Mouse (Mus musculus) heart, embryonic 10.5 days (tissue): Measurements from ENCODE around the gene Ntn4. TPM values are rescaled to one million over a fixed set of nuclear protein-coding genes. Genes with fewer than 3 reads are reported as not detected.

ENCODE experiments used
- DNase-seq: peaks from one replicate; pipeline ENCODE4 v3.0.0-alpha.2; 2017; ENCODE audit warnings: low spot score
- H3K27ac ChIP-seq: fragments of 300-500 bp; sonication (generic); 2 replicates; pipeline ENCODE4 v1.5.1; 2016; ENCODE audit warnings: mild to moderate bottlenecking
- H3K27me3 ChIP-seq: fragments of 300-500 bp; sonication (generic); 2 replicates; pipeline ENCODE4 v1.6.1; 2016; ENCODE audit warnings: mild to moderate bottlenecking; ENCODE audit not compliant: poor library complexity, insufficient read depth, severe bottlenecking
- H3K36me3 ChIP-seq: fragments of 300-500 bp; sonication (generic); 2 replicates; pipeline ENCODE4 v1.6.1; 2016; ENCODE audit warnings: mild to moderate bottlenecking, moderate library complexity
- H3K4me1 ChIP-seq: fragments of 300-500 bp; sonication (generic); 2 replicates; pipeline ENCODE4 v1.6.1; 2016; ENCODE audit warnings: mild to moderate bottlenecking
- H3K4me3 ChIP-seq: fragments of 300-500 bp; sonication (generic); 2 replicates; pipeline ENCODE4 v1.5.1; 2016; ENCODE audit warnings: mild to moderate bottlenecking, moderate library complexity
- H3K9me3 ChIP-seq: fragments of 300-500 bp; sonication (generic); 2 replicates; pipeline ENCODE4 v1.6.1; 2016; ENCODE audit warnings: mild to moderate bottlenecking, moderate library complexity
- WGBS: fragments of 180-500 bp; shearing (Covaris S2); methylation state at CpG from one replicate; pipeline ENCODE4 v1.1.7; 2016; 5-methylcytosine and 5-hydroxymethylcytosine counted together
- polyA plus RNA-seq: library from polyadenylated mRNA; unstranded; fragments of >200 nt; fragmentation: Nextera tagmentation; extraction: Ambion mirVana; gene quantifications from 2 replicates; pipeline ENCODE4 v1.2.1, GENCODE M21; 2016

Ntn4 gene
- polyA plus RNA-seq, 1 experiment from 2014 or later, result 0.40 TPM

- Histone ChIP-seq H3K27ac (no peak overlapping the region), H3K36me3 (no peaks in the 10 kb centered on the region), H3K4me3 (no peak overlapping the region), H3K9me3 (no peaks in the 10 kb centered on the region), H3K4me1 (peaks cover 16% of the 10 kb centered on the region), H3K27me3 (peaks cover 5% of the 10 kb centered on the region; the same call in 1 of the 2 replicates)
- 80% methylated on average over 5 of the region's 5 CpGs for WGBS
- no peak for DNase-seq
Observed at GRCm38 (mm10) chr10:93760429-93760828, 119.9 kb downstream of the Ntn4 start.

GRCm38 (mm10) chr10:93763074-93763473 lies 122.6 kb downstream of the Ntn4 start:
- Histone ChIP-seq H3K36me3 (no peaks in the 10 kb centered on the region), H3K4me3 (no peak overlapping the region), H3K27ac (no peak overlapping the region), H3K9me3 (no peaks in the 10 kb centered on the region), H3K27me3 (peaks cover 6% of the 10 kb centered on the region; the same call in 1 of the 2 replicates), H3K4me1 (no peaks in the 10 kb centered on the region)
- DNase-seq, result no peak
- WGBS, result 24% methylated on average over 5 of the region's 5 CpGs

GRCm38 (mm10) chr10:93766221-93766620 lies 125.7 kb downstream of the Ntn4 start:
- Histone ChIP-seq H3K36me3 (no peaks in the 10 kb centered on the region), H3K4me3 (no peak overlapping the region), H3K9me3 (no peaks in the 10 kb centered on the region), H3K4me1 (no peaks in the 10 kb centered on the region), H3K27ac (no peak overlapping the region), H3K27me3 (peaks cover 6% of the 10 kb centered on the region; the same call in 1 of the 2 replicates)
- WGBS, result 89% methylated on average over 5 of the region's 5 CpGs
- DNase-seq, result no peak

- Histone ChIP-seq H3K27me3 (peaks cover 6% of the 10 kb centered on the region; the same call in 1 of the 2 replicates), H3K36me3 (no peaks in the 10 kb centered on the region), H3K4me3 (no peak overlapping the region), H3K27ac (no peak overlapping the region), H3K4me1 (no peaks in the 10 kb centered on the region), H3K9me3 (no peaks in the 10 kb centered on the region)
- DNase-seq, result no peak
- 74% methylated on average over 5 of the region's 5 CpGs for WGBS
Observed at GRCm38 (mm10) chr10:93767245-93767644, 126.8 kb downstream of the Ntn4 start.

GRCm38 (mm10) chr10:93768222-93768621 lies 127.7 kb downstream of the Ntn4 start:
- Histone ChIP-seq H3K4me1 (no peaks in the 10 kb centered on the region), H3K36me3 (no peaks in the 10 kb centered on the region), H3K4me3 (no peak overlapping the region), H3K9me3 (no peaks in the 10 kb centered on the region), H3K27me3 (peaks cover 6% of the 10 kb centered on the region; the same call in 1 of the 2 replicates), H3K27ac (no peak overlapping the region)
- no peak for DNase-seq
- WGBS, result 60% methylated on average over 9 of the region's 9 CpGs

GRCm38 (mm10) chr10:93771931-93772465 lies 131.5 kb downstream of the Ntn4 start:
- Histone ChIP-seq H3K27ac (no peak overlapping the region), H3K27me3 (peaks cover 10% of the 10 kb centered on the region), H3K36me3 (no peaks in the 10 kb centered on the region), H3K9me3 (no peaks in the 10 kb centered on the region), H3K4me1 (no peaks in the 10 kb centered on the region), H3K4me3 (no peak overlapping the region)
- no peak for DNase-seq
- WGBS, result 66% methylated on average over 9 of the region's 9 CpGs

- H3K9me3 ChIP-seq, result no peaks in the 10 kb centered on the region
- H3K4me3 ChIP-seq, result no peak overlapping the region
- H3K4me1 ChIP-seq, result no peaks in the 10 kb centered on the region
- no peaks in the 10 kb centered on the region for H3K36me3 ChIP-seq
- no peak for DNase-seq
- H3K27ac ChIP-seq, result no peak overlapping the region
- H3K27me3 ChIP-seq, result peaks cover 10% of the 10 kb centered on the region
- WGBS, result 84% methylated on average over 3 of the region's 3 CpGs
Observed at GRCm38 (mm10) chr10:93772492-93772891, 132.0 kb downstream of the Ntn4 start.

- WGBS, result 37% methylated on average over 5 of the region's 5 CpGs
- no peaks in the 10 kb centered on the region for H3K36me3 ChIP-seq
- H3K27me3 ChIP-seq, result peaks cover 10% of the 10 kb centered on the region
- H3K9me3 ChIP-seq, result no peaks in the 10 kb centered on the region
- DNase-seq, result no peak
- no peak overlapping the region for H3K27ac ChIP-seq
- H3K4me3 ChIP-seq, result no peak overlapping the region
- H3K4me1 ChIP-seq, result no peaks in the 10 kb centered on the region
Observed at GRCm38 (mm10) chr10:93776731-93777151, 136.3 kb downstream of the Ntn4 start.

- H3K27me3 ChIP-seq, result peaks cover 10% of the 10 kb centered on the region
- H3K27ac ChIP-seq, result no peak overlapping the region
- no peaks in the 10 kb centered on the region for H3K9me3 ChIP-seq
- no peak overlapping the region for H3K4me3 ChIP-seq
- no peak for DNase-seq
- H3K4me1 ChIP-seq, result no peaks in the 10 kb centered on the region
- no peaks in the 10 kb centered on the region for H3K36me3 ChIP-seq
- 43% methylated on average over 7 of the region's 7 CpGs for WGBS
Observed at GRCm38 (mm10) chr10:93777372-93777771, 136.9 kb downstream of the Ntn4 start.

- WGBS, result 71% methylated on average over 15 of the region's 15 CpGs
- H3K27ac ChIP-seq, result no peak overlapping the region
Observed at GRCm38 (mm10) chr10:93783216-93784013, 142.9 kb downstream of the Ntn4 start.

More at GRCm38 (mm10) chr10:93783216-93784013, 142.9 kb downstream of the Ntn4 start:
- H3K36me3 ChIP-seq, result no peaks in the 10 kb centered on the region
- DNase-seq, result no peak
- no peaks in the 10 kb centered on the region for H3K9me3 ChIP-seq
- H3K4me3 ChIP-seq, result no peak overlapping the region
- no peaks in the 10 kb centered on the region for H3K4me1 ChIP-seq
- H3K27me3 ChIP-seq, result no peaks in the 10 kb centered on the region

Other genes starting within 250 kb of the Ntn4 start
- gene Lta4h, start 187.3 kb upstream of the Ntn4 start, polyA plus RNA-seq, result 236 and 246 TPM in 2 replicates
- gene Hal, start 151.9 kb upstream of the Ntn4 start, polyA plus RNA-seq, result 0.05 and 0.33 TPM in 2 replicates
- gene Amdhd1, start 100.6 kb upstream of the Ntn4 start, polyA plus RNA-seq, result 0.26 and 1.5 TPM in 2 replicates
- 0.17 and 0.35 TPM in 2 replicates for gene Ccdc38, start 100.0 kb upstream of the Ntn4 start, polyA plus RNA-seq
- gene Snrpf, start 51.0 kb upstream of the Ntn4 start, polyA plus RNA-seq, result 108 and 145 TPM in 2 replicates
- 1.6 and 2.0 TPM in 2 replicates for gene Usp44, start 190.9 kb downstream of the Ntn4 start, polyA plus RNA-seq